Mouse (Mus musculus) heart, adult 2 months (tissue): Measurements from ENCODE around the gene Ntmt1. TPM values are rescaled to one million over a fixed set of nuclear protein-coding genes. Genes with fewer than 3 reads are reported as not detected.

Experiments used
- DNase-seq, 2 experiments: peaks; one replicate each; pipeline ENCODE4 v3.0.0; 2021
- H3K27ac ChIP-seq: fragments of 200-600 bp; 2 replicates; pipeline ENCODE4 v1.8.1; 2022
- H3K27me3 ChIP-seq: fragments of 200-500 bp; 2 replicates; pipeline ENCODE4 v1.6.1; 2012; ENCODE audit warnings: mild to moderate bottlenecking, low read length, inconsistent platforms, mixed read lengths; ENCODE audit not compliant: control insufficient read depth, insufficient read depth
- H3K36me3 ChIP-seq: fragments of 200-500 bp; 2 replicates; pipeline ENCODE4 v1.6.1; 2012; ENCODE audit warnings: low read length, inconsistent platforms; ENCODE audit not compliant: control insufficient read depth, insufficient read depth
- H3K4me1 ChIP-seq: fragments of 200-500 bp; 2 replicates; pipeline ENCODE4 v1.6.1; 2011; ENCODE audit warnings: low read length; ENCODE audit not compliant: control insufficient read depth, insufficient read depth
- H3K4me3 ChIP-seq: fragments of 200-600 bp; 2 replicates; pipeline ENCODE4 v1.8.1; 2022
- H3K79me2 ChIP-seq: fragments of 200-500 bp; replicated peaks from 2 replicates; pipeline ENCODE4 v1.6.1; 2012; ENCODE audit warnings: mild to moderate bottlenecking, inconsistent platforms, low read length, moderate library complexity, mixed read lengths; ENCODE audit not compliant: control insufficient read depth, insufficient read depth
- H3K9ac ChIP-seq: fragments of 200-500 bp; 2 replicates; pipeline ENCODE4 v1.6.1; 2012; ENCODE audit warnings: low read depth, mild to moderate bottlenecking, control low read depth, inconsistent platforms, low read length, mixed read lengths
- CTCF ChIP-seq: fragments of 200-600 bp; IDR thresholded peaks from 2 replicates; pipeline ENCODE4 v1.8.1; 2022; ENCODE audit warnings: antibody characterized with exemption, mild to moderate bottlenecking, moderate library complexity
- EP300 ChIP-seq: fragments of 200-500 bp; IDR thresholded peaks from 2 replicates; pipeline ENCODE4 v1.6.1; 2011; ENCODE audit warnings: low read depth, low read length, control low read depth; ENCODE audit not compliant: insufficient read depth
- POLR2A ChIP-seq: fragments of 200-500 bp; IDR thresholded peaks from 2 replicates; pipeline ENCODE4 v1.6.1; 2011; ENCODE audit warnings: mild to moderate bottlenecking, low read depth, low read length, control low read depth; ENCODE audit not compliant: insufficient read depth
- WGBS: fragments of 180-500 bp; shearing (Covaris S2); methylation state at CpG from one replicate; pipeline ENCODE4 v1.1.7; 2018; 5-methylcytosine and 5-hydroxymethylcytosine counted together
- intact Hi-C: fragments of 180-260 bp; cut with DNase I; formaldehyde crosslinking; loops from one replicate; pipeline ENCODE4 v1.15.1; 2025
- polyA plus RNA-seq: library from polyadenylated mRNA; depleted of rRNA; stranded (reverse); fragments of >200 nt; gene quantifications from 2 replicates; pipeline ENCODE4 v1.2.3, GENCODE M21; 2012
- total RNA-seq, 2 experiments: library from RNA; stranded (reverse); gene quantifications; 2 replicates each; pipeline ENCODE4 v1.2.3; 2021

Gene Ntmt1
- total and polyA plus RNA-seq, 3 experiments = 22.0 to 30.2 (median 27.3) TPM

- H3K79me2 ChIP-seq = no peaks in the 10 kb centered on the region
- H3K9ac ChIP-seq = no peak overlapping the region
- no peaks in the 10 kb centered on the region for H3K27me3 ChIP-seq
- DNase-seq = no peak
- TF ChIP-seq EP300 = no peak
- no peak for TF ChIP-seq POLR2A
- no peak for TF ChIP-seq CTCF
- intact Hi-C loops = no loop called here
- H3K36me3 ChIP-seq = no peaks in the 10 kb centered on the region; the same call in 1 of the 2 replicates
- WGBS = 85% methylated on average over 4 of the region's 4 CpGs
- no peak overlapping the region for H3K27ac ChIP-seq
- peaks cover 6% of the 10 kb centered on the region for H3K4me1 ChIP-seq
- no peak overlapping the region for H3K4me3 ChIP-seq
Observed at GRCm38 (mm10) chr2:30778235-30778634, 29.4 kb upstream of the Ntmt1 start.

DNA sequence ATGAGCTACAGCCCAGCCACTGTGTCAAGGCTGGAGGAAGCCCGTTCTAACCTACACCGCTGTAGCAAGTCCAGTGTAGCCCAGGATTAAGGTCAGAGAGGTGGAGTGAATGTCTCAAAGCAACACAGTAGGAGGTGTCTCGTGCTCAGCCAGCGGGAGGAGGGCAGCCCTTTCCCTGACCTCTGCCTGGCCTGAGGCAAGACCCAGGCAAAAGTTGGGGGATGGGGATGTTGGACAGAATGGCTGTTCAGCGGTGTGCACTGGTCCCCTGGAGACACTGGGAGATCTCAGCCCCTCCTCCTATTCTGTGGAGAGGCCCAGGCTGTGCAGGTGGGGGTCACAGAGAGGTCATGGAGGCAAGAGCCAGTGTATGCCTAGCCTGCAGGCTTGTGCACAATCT, 28.4 kb upstream of the Ntmt1 start:
- Histone ChIP-seq H3K27me3 (no peaks in the 10 kb centered on the region), H3K79me2 (no peaks in the 10 kb centered on the region), H3K4me3 (no peak overlapping the region), H3K36me3 (no peaks in the 10 kb centered on the region), H3K9ac (no peak overlapping the region), H3K4me1 (peaks cover 2% of the 10 kb centered on the region), H3K27ac (no peak overlapping the region)
- DNase-seq = no peak
- 33% methylated on average over 5 of the region's 5 CpGs for WGBS
- TF ChIP-seq CTCF = no peak
- TF ChIP-seq EP300 = no peak
- no peak for TF ChIP-seq POLR2A
- intact Hi-C loops = no loop called here

- no peaks in the 10 kb centered on the region for H3K79me2 ChIP-seq
- peaks cover 2% of the 10 kb centered on the region for H3K4me1 ChIP-seq
- no peak for DNase-seq
- H3K27ac ChIP-seq = peak overlapping the region; percentile 67
- 63% methylated on average over 8 of the region's 8 CpGs for WGBS
- TF ChIP-seq CTCF (no peak), EP300 (no peak), POLR2A (no peak)
- H3K27me3 ChIP-seq = no peaks in the 10 kb centered on the region
- intact Hi-C loops = no loop called here
- H3K4me3 ChIP-seq = peak overlapping the region; percentile 28; the same call in 1 of the 2 replicates
- peak overlapping the region; percentile 44 for H3K9ac ChIP-seq
- no peaks in the 10 kb centered on the region for H3K36me3 ChIP-seq
Observed at GRCm38 (mm10) chr2:30782312-30783290, 25.0 kb upstream of the Ntmt1 start.

DNA sequence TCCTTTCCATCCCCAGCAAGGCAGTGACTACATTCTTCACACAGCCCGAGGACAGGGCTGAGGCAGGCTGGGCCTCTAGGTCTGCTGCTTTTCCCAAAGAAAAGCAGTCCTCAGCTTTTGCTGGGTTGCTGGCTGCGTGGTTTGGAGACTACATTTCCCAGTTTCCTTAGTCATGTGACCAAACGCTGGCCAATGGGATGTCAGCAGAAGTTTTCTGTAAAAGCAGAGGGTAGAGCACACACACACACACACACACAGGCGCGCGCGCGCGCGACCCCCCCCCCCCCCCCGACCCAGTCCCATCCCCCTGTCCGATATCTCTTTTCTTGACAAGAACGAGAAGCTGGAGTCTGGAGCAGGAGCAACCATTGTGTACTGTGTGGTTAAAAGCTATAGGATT, 24.3 kb upstream of the Ntmt1 start:
- H3K4me3 ChIP-seq = peak overlapping the region; percentile 28
- no peaks in the 10 kb centered on the region for H3K36me3 ChIP-seq
- no peaks in the 10 kb centered on the region for H3K79me2 ChIP-seq
- TF ChIP-seq EP300 (no peak), POLR2A (no peak), CTCF (no peak)
- H3K4me1 ChIP-seq = peaks cover 2% of the 10 kb centered on the region
- peak overlapping the region; percentile 67 for H3K27ac ChIP-seq
- intact Hi-C loops = no loop called here
- DNase-seq = peak; percentile 77 to 81
- 1% methylated on average over 13 of the region's 13 CpGs for WGBS
- H3K9ac ChIP-seq = peak overlapping the region; percentile 44
- no peaks in the 10 kb centered on the region for H3K27me3 ChIP-seq

- H3K79me2 ChIP-seq = no peaks in the 10 kb centered on the region
- peak overlapping the region; percentile 77 for H3K27ac ChIP-seq
- H3K9ac ChIP-seq = peak overlapping the region; percentile 56
- H3K27me3 ChIP-seq = no peaks in the 10 kb centered on the region
- peak overlapping the region; percentile 32; the same call in 1 of the 2 replicates for H3K4me3 ChIP-seq
- 19% methylated on average over 39 of the region's 40 CpGs for WGBS
- peak; percentile 63 to 66 for DNase-seq
- intact Hi-C loops = no loop called here
- H3K4me1 ChIP-seq = peaks cover 2% of the 10 kb centered on the region
- H3K36me3 ChIP-seq = no peaks in the 10 kb centered on the region
- no peak for TF ChIP-seq EP300
- peak; percentile 44 for TF ChIP-seq CTCF
- no peak for TF ChIP-seq POLR2A
Observed at GRCm38 (mm10) chr2:30784078-30784994, 23.3 kb upstream of the Ntmt1 start.
